Mouse (Mus musculus): ENCODE measurements at regions not wholly inside any gene's neighbourhood (a gene's known extent, or its start where the extent isn't known, plus 50 kb on each side); places are given as distances from the start of the nearest gene placed in this dataset.
A peak's percentile ranks its signal among the peaks of the same experiment; 100 is the strongest.
"Not testable (repeated sequence)": the region's sequence is repeated elsewhere in the genome, so short reads cannot be mapped to it uniquely, and the experiment has no call there.

DNA sequence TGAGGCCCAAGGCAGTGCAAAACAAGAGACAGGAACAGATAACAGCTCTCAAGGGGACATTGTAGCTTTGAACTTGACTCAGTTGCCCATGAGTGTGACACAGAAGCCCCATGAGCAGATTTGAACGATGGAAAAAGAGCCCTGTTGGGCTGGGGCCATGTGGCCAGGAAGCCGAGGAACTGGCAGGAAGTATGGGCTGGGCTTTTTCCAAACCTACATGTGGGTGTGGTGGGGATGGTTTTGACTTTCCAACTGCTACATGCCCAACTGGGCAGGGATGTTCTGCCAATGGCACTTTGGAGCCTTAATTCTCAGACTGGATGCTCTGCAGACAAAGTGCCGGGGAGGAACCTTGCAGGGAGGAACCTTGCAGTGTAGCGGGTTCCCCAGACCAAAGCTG is 211.7 kb upstream of the Lrfn2 start:
- WGBS: 76% methylated on average over 4 of the region's 4 CpGs
- Histone ChIP-seq H3K4me3 (ENCODE audit: low read length) (no peak overlapping the region), H3K27me3 (ENCODE audit: insufficient read depth, low read length) (no peaks in the 10 kb centered on the region), H3K27ac (ENCODE audit: low read length) (no peak overlapping the region), H3K4me1 (ENCODE audit: insufficient read depth, low read length) (no peaks in the 10 kb centered on the region), H3K4me2 (replicated peaks; ENCODE audit: low read depth, low read length) (no peak overlapping the region), H3K9ac (replicated peaks; ENCODE audit: low read length) (no peak overlapping the region), H3K36me3 (ENCODE audit: insufficient read depth, low read length) (no peaks in the 10 kb centered on the region), H3K9me3 (ENCODE audit: low read length) (no peaks in the 10 kb centered on the region)
- no peak for ATAC-seq (ENCODE audit: low FRiP score, low TSS enrichment)

DNA sequence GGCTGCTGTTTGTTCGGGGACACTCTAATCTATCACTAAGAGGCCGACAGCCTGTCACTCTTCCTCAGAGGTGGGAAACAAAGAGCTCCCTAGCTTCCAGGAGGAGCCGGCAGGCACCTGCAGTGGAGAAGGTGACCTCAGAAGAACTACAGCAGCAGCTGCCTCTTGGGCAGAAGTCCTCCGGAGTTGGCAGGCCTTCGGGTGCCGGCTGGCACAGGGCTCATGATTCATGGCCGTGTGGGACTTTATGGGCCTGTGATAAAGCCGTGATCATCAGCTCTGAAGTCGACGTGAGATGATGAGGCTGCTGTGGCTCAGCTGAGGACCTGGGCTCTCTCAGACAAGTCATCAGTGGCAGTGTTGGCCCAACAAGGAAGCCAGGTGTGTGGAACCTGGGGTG is 208.9 kb upstream of the Lrfn2 start:
- Histone ChIP-seq H3K36me3 (ENCODE audit: insufficient read depth, low read length) (no peaks in the 10 kb centered on the region), H3K9ac (replicated peaks; ENCODE audit: low read length) (no peak overlapping the region), H3K4me1 (ENCODE audit: insufficient read depth, low read length) (no peaks in the 10 kb centered on the region), H3K27me3 (ENCODE audit: insufficient read depth, low read length) (no peaks in the 10 kb centered on the region), H3K4me3 (ENCODE audit: low read length) (no peak overlapping the region), H3K4me2 (replicated peaks; ENCODE audit: low read depth, low read length) (no peak overlapping the region), H3K9me3 (ENCODE audit: low read length) (no peaks in the 10 kb centered on the region), H3K27ac (ENCODE audit: low read length) (no peak overlapping the region)
- no peak for ATAC-seq (ENCODE audit: low FRiP score, low TSS enrichment)
- 74% methylated on average over 10 of the region's 10 CpGs for WGBS

DNA sequence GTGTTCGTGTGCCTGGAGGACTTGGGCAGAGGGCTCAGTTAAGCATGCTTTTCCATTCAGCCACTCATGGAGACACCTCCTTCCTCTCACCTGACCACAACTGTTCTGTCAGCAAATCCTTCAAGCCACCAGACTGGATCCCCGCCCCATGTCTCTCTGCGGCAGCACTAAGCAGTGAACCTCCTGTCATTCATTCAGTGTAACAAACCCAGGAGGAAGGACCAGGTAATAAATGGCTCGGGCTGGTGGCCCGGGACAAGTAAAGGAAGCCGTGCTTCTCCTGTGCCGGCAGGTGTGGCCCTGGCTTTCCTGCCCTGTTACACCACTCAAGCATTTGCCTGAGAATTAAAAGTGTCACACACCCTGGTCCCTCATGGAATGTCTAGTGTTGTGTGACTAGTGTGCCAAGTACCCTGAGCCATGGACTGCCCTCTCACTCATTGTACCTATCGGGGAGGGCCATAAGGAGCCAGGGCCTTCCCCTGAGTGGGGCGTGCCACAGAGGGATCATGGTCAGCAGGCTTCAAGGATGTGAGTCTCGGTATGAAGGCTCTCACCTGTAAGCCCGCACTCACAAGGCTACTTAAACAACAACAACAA is 207.6 kb upstream of the Lrfn2 start:
- Histone ChIP-seq H3K9me3 (ENCODE audit: low read length) (no peaks in the 10 kb centered on the region), H3K9ac (replicated peaks; ENCODE audit: low read length) (no peak overlapping the region), H3K36me3 (ENCODE audit: insufficient read depth, low read length) (no peaks in the 10 kb centered on the region), H3K4me2 (replicated peaks; ENCODE audit: low read depth, low read length) (no peak overlapping the region), H3K4me1 (ENCODE audit: insufficient read depth, low read length) (no peaks in the 10 kb centered on the region), H3K27me3 (ENCODE audit: insufficient read depth, low read length) (no peaks in the 10 kb centered on the region), H3K4me3 (ENCODE audit: low read length) (no peak overlapping the region), H3K27ac (ENCODE audit: low read length) (no peak overlapping the region)
- 77% methylated on average over 11 of the region's 11 CpGs for WGBS
- no peak for ATAC-seq (ENCODE audit: low FRiP score, low TSS enrichment)

DNA sequence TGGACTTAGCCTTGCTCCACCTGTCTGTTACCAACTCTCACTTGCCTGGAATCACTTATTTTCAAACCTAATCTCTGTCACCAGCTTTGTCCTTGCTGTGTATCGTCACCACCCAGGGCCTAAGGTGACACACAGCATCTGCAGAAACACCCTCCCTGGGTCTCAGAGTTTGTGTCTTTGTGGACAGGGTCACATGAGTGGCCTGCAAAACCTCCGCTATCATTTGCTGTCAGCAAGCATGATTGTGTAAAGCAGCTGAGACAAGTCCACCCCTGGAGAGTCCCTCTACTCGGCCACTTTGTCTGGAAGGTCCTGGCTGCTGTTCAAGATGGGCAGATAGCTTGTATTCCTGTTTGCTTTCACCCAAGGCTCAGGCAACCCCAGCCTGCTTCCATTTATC is 205.7 kb upstream of the Lrfn2 start:
- Histone ChIP-seq H3K36me3 (ENCODE audit: insufficient read depth, low read length) (no peaks in the 10 kb centered on the region), H3K4me3 (ENCODE audit: low read length) (no peak overlapping the region), H3K27ac (ENCODE audit: low read length) (no peak overlapping the region), H3K9me3 (ENCODE audit: low read length) (no peaks in the 10 kb centered on the region), H3K9ac (replicated peaks; ENCODE audit: low read length) (no peak overlapping the region), H3K4me2 (replicated peaks; ENCODE audit: low read depth, low read length) (no peak overlapping the region), H3K4me1 (ENCODE audit: insufficient read depth, low read length) (no peaks in the 10 kb centered on the region), H3K27me3 (ENCODE audit: insufficient read depth, low read length) (no peaks in the 10 kb centered on the region)
- ATAC-seq (ENCODE audit: low FRiP score, low TSS enrichment): no peak
- WGBS: 65% methylated on average over 3 of the region's 3 CpGs

DNA sequence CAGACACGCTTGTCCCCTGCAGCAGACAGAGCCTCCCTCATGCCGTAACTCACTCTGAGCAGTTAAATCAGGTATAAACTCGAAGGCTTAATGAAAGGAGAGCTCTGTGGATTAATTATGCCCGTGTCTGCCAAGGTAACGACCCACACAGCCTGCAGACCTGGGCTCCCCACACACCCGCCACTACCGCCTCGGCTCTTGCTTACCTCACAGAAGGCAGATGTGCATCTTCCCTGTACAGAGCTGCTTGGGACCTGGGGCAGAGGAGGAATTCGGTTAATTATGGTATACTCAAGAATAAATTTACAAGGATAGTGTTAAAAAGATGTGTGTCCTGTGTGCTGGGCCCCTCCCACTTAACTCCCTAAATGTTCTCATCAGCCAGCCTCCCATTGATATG is 198.4 kb upstream of the Lrfn2 start:
- Histone ChIP-seq H3K27ac (ENCODE audit: low read length) (no peak overlapping the region), H3K4me3 (ENCODE audit: low read length) (no peak overlapping the region), H3K9ac (replicated peaks; ENCODE audit: low read length) (no peak overlapping the region), H3K36me3 (ENCODE audit: insufficient read depth, low read length) (no peaks in the 10 kb centered on the region), H3K27me3 (ENCODE audit: insufficient read depth, low read length) (no peaks in the 10 kb centered on the region), H3K4me1 (ENCODE audit: insufficient read depth, low read length) (no peaks in the 10 kb centered on the region), H3K4me2 (replicated peaks; ENCODE audit: low read depth, low read length) (no peak overlapping the region), H3K9me3 (ENCODE audit: low read length) (no peaks in the 10 kb centered on the region)
- 29% methylated on average over 9 of the region's 9 CpGs for WGBS
- ATAC-seq (ENCODE audit: low FRiP score, low TSS enrichment): 0 out of 2 replicates have a peak, but pooled peaks have one; percentile 23

DNA sequence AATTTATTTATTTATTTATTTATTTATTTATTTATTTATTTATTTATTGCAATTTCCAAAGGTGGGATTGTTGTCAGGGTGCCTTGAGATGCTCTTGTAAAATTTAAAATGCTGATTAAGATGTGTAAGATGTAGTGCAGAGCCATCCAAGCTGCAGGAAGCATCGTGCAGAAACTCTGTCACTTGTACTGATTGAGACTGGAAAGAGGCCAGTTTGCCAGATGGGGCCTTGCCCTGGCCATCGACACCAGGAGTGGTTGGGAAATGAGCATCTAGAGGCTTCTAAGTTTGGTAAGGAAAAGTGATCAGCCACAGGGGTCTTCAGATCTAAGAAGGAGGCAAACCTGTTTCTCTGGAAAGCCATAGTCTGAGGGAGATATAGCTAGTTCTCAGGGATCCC is 195.0 kb upstream of the Lrfn2 start:
- H3K4me3 ChIP-seq (ENCODE audit: low read length); H3K9me3 ChIP-seq (ENCODE audit: low read length); H3K27ac ChIP-seq (ENCODE audit: low read length); ATAC-seq (ENCODE audit: low FRiP score, low TSS enrichment); H3K9ac ChIP-seq (replicated peaks; ENCODE audit: low read length); H3K4me2 ChIP-seq (replicated peaks; ENCODE audit: low read depth, low read length); H3K4me1 ChIP-seq (ENCODE audit: insufficient read depth, low read length); H3K36me3 ChIP-seq (ENCODE audit: insufficient read depth, low read length); H3K27me3 ChIP-seq (ENCODE audit: insufficient read depth, low read length): not testable (repeated sequence)
- WGBS: 84% methylated on average over 2 of the region's 2 CpGs

DNA sequence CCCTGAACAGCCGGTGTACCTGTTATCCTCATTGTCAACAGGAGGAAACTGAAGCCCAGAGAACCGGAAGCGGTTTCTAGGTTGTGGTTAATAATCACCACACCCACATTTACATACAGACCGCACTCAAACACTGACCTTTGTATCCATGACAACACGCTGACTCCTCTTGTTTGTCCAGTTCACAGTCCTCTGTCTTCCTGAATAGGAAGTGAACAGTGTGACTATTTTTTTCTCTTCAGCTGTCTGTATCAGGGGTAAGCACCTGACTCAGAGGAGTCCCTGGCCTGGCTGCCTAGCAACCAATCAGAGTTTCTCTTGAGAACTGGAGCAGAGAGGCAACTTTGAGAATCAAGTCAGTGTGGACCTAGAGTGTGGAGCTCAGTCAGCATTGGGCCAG is 193.5 kb upstream of the Lrfn2 start:
- Histone ChIP-seq H3K9ac (replicated peaks; ENCODE audit: low read length) (no peak overlapping the region), H3K4me2 (replicated peaks; ENCODE audit: low read depth, low read length) (no peak overlapping the region), H3K4me1 (ENCODE audit: insufficient read depth, low read length) (no peaks in the 10 kb centered on the region), H3K27me3 (ENCODE audit: insufficient read depth, low read length) (no peaks in the 10 kb centered on the region), H3K36me3 (ENCODE audit: insufficient read depth, low read length) (no peaks in the 10 kb centered on the region), H3K27ac (ENCODE audit: low read length) (no peak overlapping the region), H3K4me3 (ENCODE audit: low read length) (no peak overlapping the region), H3K9me3 (ENCODE audit: low read length) (no peaks in the 10 kb centered on the region; the same call in 1 of the 2 replicates)
- WGBS: 74% methylated on average over 5 of the region's 5 CpGs
- ATAC-seq (ENCODE audit: low FRiP score, low TSS enrichment): no peak

DNA sequence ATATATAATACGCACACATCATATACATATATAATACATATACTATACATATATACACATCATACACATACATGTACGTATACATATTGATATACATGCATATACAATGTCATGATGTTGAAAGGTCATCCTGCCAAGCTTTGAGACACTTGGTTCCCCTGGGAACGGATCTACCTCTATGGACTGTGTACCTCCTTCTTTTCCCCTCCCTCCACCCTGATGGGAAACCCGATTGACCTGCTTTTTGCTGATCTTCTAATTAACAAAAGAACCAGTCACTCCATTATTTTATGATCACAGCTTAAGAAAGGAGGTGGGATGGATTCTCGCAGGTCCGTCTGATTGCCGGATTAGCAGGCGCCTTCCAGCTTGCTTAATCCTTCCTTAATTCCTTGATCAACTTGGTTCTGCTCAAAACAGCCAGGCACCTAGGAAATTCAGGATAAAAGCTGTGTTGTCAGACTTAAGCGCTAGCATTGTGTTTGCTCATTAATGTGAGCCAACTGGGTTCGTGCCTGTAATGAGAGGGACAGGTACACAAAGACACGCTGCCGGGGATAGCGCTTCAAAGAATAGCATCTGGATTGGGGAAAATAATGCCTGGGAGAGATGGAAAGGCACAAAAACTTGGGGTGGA is 189.3 kb upstream of the Lrfn2 start:
- Histone ChIP-seq H3K4me3 (ENCODE audit: low read length) (no peak overlapping the region), H3K27me3 (ENCODE audit: insufficient read depth, low read length) (no peaks in the 10 kb centered on the region), H3K4me1 (ENCODE audit: insufficient read depth, low read length) (no peaks in the 10 kb centered on the region), H3K27ac (ENCODE audit: low read length) (no peak overlapping the region), H3K4me2 (replicated peaks; ENCODE audit: low read depth, low read length) (no peak overlapping the region), H3K9me3 (ENCODE audit: low read length) (no peaks in the 10 kb centered on the region; the same call in 1 of the 2 replicates), H3K36me3 (ENCODE audit: insufficient read depth, low read length) (no peaks in the 10 kb centered on the region), H3K9ac (replicated peaks; ENCODE audit: low read length) (no peak overlapping the region)
- 92% methylated on average over 13 of the region's 13 CpGs for WGBS
- ATAC-seq (ENCODE audit: low FRiP score, low TSS enrichment): no peak

DNA sequence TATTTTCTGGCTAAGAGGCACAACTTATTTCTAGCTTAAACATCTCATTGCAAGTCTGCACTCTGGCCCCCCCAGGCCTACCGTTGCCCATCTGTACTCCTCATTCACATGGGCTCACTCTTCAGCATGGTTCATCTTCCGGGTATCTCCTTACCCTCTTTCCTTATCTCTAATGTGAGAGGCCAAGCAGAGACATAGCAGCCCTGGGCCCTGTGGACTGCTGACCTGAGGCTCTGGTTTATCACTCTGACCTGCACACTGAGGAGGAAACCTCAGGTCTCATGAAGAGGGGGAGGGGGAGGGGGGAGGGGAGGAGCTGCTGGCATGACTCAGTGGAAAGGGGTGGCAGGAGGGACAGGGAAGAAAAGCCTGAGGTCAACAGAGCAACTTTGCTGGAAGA is 162.1 kb upstream of the Lrfn2 start:
- no peaks in the 10 kb centered on the region for H3K27me3 ChIP-seq (ENCODE audit: insufficient read depth, low read length)
- WGBS: 86% methylated on average over 2 of the region's 2 CpGs

DNA sequence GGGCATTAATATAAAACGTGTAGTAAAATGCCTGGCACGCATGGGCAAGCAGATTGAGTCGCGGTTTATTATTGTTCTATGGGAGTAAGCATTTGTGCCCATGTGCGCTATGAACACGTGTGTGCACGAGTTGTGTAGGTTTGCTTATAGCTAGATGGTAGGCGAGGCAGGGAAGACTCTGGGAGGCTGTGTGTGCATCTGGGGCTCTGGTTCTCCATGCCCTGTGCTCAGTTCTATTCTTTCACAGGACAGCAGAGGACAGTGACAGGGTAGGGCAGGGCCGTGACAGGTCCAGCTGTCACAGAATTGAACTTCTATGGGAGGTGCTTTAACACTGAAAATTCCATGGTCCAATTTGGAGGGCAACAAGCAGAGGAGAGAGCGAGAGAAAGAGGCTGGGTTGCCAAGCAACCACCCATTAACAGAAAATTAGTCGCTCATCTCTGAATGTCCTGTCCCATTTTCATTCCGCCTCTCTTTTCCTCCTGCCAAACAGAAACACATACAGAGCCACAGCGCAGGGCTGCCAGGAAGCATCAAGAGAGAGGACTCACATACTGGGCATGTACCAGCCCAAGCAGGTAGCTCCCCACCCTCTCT is 160.4 kb upstream of the Lrfn2 start:
- ATAC-seq (ENCODE audit: low FRiP score, low TSS enrichment): no peak
- no peaks in the 10 kb centered on the region for H3K36me3 ChIP-seq (ENCODE audit: insufficient read depth, low read length)
- H3K4me2 ChIP-seq (replicated peaks; ENCODE audit: low read depth, low read length): no peak overlapping the region
- H3K9ac ChIP-seq (replicated peaks; ENCODE audit: low read length): no peak overlapping the region
- H3K4me1 ChIP-seq (ENCODE audit: insufficient read depth, low read length): peaks cover 4% of the 10 kb centered on the region; the same call in 1 of the 2 replicates
- whole genome bisulfite sequencing: 89% methylated on average over 13 of the region's 13 CpGs
- no peak overlapping the region for H3K4me3 ChIP-seq (ENCODE audit: low read length)
- H3K9me3 ChIP-seq (ENCODE audit: low read length): no peaks in the 10 kb centered on the region
- no peak overlapping the region for H3K27ac ChIP-seq (ENCODE audit: low read length)
- H3K27me3 ChIP-seq (ENCODE audit: insufficient read depth, low read length): no peaks in the 10 kb centered on the region

More for the DNA sequence above, 162.1 kb upstream of the Lrfn2 start:
- no peak overlapping the region for H3K27ac ChIP-seq (ENCODE audit: low read length)
- H3K4me3 ChIP-seq (ENCODE audit: low read length): no peak overlapping the region
- no peak overlapping the region for H3K9ac ChIP-seq (replicated peaks; ENCODE audit: low read length)
- peaks cover 4% of the 10 kb centered on the region; the same call in 1 of the 2 replicates for H3K4me1 ChIP-seq (ENCODE audit: insufficient read depth, low read length)
- no peaks in the 10 kb centered on the region for H3K9me3 ChIP-seq (ENCODE audit: low read length)
- no peaks in the 10 kb centered on the region for H3K36me3 ChIP-seq (ENCODE audit: insufficient read depth, low read length)
- no peak for ATAC-seq (ENCODE audit: low FRiP score, low TSS enrichment)
- H3K4me2 ChIP-seq (replicated peaks; ENCODE audit: low read depth, low read length): no peak overlapping the region
